Mouse (Mus musculus) C2C12 (cell line): ENCODE data around the gene Grhl1. TPM values are rescaled to one million over a fixed set of nuclear protein-coding genes. Genes with fewer than 3 reads are reported as not detected.

Experiments used
- H3K27me3 ChIP-seq: one replicate; pipeline ENCODE4 v1.6.1; 2011; ENCODE audit not compliant: control insufficient read depth, insufficient read depth, insufficient read length
- H3K36me3 ChIP-seq: one replicate; pipeline ENCODE4 v1.6.1; 2011; ENCODE audit not compliant: control insufficient read depth, insufficient read depth
- H3K4me3 ChIP-seq: one replicate; pipeline ENCODE4 v1.5.1; 2011; ENCODE audit warnings: mild to moderate bottlenecking, control low read depth; ENCODE audit not compliant: poor library complexity, insufficient read depth, severe bottlenecking
- H3K79me2 ChIP-seq: one replicate; pipeline ENCODE4 v1.6.1; 2011; ENCODE audit not compliant: control insufficient read depth, insufficient read depth
- H3K79me3 ChIP-seq: one replicate; pipeline ENCODE4 v1.6.1; 2011; ENCODE audit warnings: low read depth, control low read depth
- H3ac ChIP-seq: one replicate; pipeline ENCODE3; 2011; ENCODE audit warnings: low read depth; ENCODE audit not compliant: control insufficient read depth, insufficient read length
- FOSL1 ChIP-seq: IDR thresholded peaks from one replicate; pipeline ENCODE4 v1.8.0; 2011; ENCODE audit warnings: mild to moderate bottlenecking, low read length; ENCODE audit not compliant: poor library complexity, insufficient read depth, severe bottlenecking
- polyA plus RNA-seq: library from polyadenylated mRNA; unstranded; fragments of >200 nt; fragmentation: generic; extraction: Trizol; gene quantifications from one replicate; pipeline ENCODE4 v1.2.1, GENCODE M21; 2012; ENCODE audit warnings: missing spikeins

The Grhl1 gene
- polyA plus RNA-seq, 1 experiment: 0.20 TPM

- Histone ChIP-seq H3K79me3 (no peaks in the 10 kb centered on the region), H3K36me3 (peaks cover 5% of the 10 kb centered on the region)
- TF ChIP-seq FOSL1: no peak
These were observed 90.0 kb downstream of the Grhl1 start for GRCm38 (mm10) chr12:24662131-24662530.

More at GRCm38 (mm10) chr12:24662131-24662530, 90.0 kb downstream of the Grhl1 start:
- Histone ChIP-seq H3K27me3 (no peaks in the 10 kb centered on the region), H3K4me3 (no peak overlapping the region), H3K79me2 (no peaks in the 10 kb centered on the region), H3ac (no peak overlapping the region)

Other genes with a start within 250 kb of the Grhl1 start
- gene Taf1b, start 73.9 kb upstream of the Grhl1 start, polyA plus RNA-seq: 8.6 TPM
- gene Klf11, start 79.0 kb downstream of the Grhl1 start, polyA plus RNA-seq: 3.9 TPM
- gene Cys1, start 109.5 kb downstream of the Grhl1 start, polyA plus RNA-seq: 0.36 TPM
- 437 TPM for gene Rrm2, start 136.0 kb downstream of the Grhl1 start, polyA plus RNA-seq